Mouse (Mus musculus) kidney, adult 2 months (tissue): ENCODE results near the gene Klhdc8b. TPM values are rescaled to one million over a fixed set of nuclear protein-coding genes. Genes with fewer than 3 reads are reported as not detected.

Experiments
- DNase-seq: peaks from one replicate; pipeline ENCODE4 v3.0.0; 2021
- H3K27ac ChIP-seq: fragments of 200-500 bp; 2 replicates; pipeline ENCODE4 v1.5.1; 2012; ENCODE audit warnings: low read depth, low read length, control low read depth, inconsistent platforms; ENCODE audit not compliant: insufficient read depth
- H3K27me3 ChIP-seq: fragments of 200-500 bp; replicated peaks from 2 replicates; pipeline ENCODE4 v1.6.1; 2012; ENCODE audit warnings: mild to moderate bottlenecking, moderate library complexity, low read length, inconsistent platforms; ENCODE audit not compliant: control insufficient read depth, insufficient read depth
- H3K36me3 ChIP-seq: fragments of 200-500 bp; 2 replicates; pipeline ENCODE4 v1.6.1; 2012; ENCODE audit warnings: mild to moderate bottlenecking, moderate library complexity, low read length, inconsistent platforms; ENCODE audit not compliant: control insufficient read depth, insufficient read depth
- H3K4me1 ChIP-seq: fragments of 200-500 bp; 2 replicates; pipeline ENCODE4 v1.6.1; 2011; ENCODE audit warnings: low read length; ENCODE audit not compliant: control insufficient read depth, insufficient read depth
- H3K4me3 ChIP-seq: fragments of 200-500 bp; 2 replicates; pipeline ENCODE4 v1.5.1; 2011; ENCODE audit warnings: mild to moderate bottlenecking, low read depth, low read length, control low read depth; ENCODE audit not compliant: insufficient read depth
- CTCF ChIP-seq: fragments of 200-500 bp; conservative IDR thresholded peaks from 2 replicates; pipeline ENCODE4 v1.5.1; 2011; ENCODE audit warnings: low read depth, mild to moderate bottlenecking, control low read depth, low read length, moderate library complexity, mixed read lengths; ENCODE audit not compliant: insufficient read depth, insufficient read length
- POLR2A ChIP-seq: fragments of 200-500 bp; IDR thresholded peaks from one replicate; pipeline ENCODE4 v1.6.1; 2011; ENCODE audit warnings: low read depth, low read length, control low read depth
- WGBS: fragments of 180-500 bp; shearing (Covaris S2); methylation state at CpG from one replicate; pipeline ENCODE4 v1.1.7; 2018; 5-methylcytosine and 5-hydroxymethylcytosine counted together
- polyA plus RNA-seq: library from polyadenylated mRNA; depleted of rRNA; stranded (reverse); fragments of >200 nt; gene quantifications from 2 replicates; pipeline ENCODE4 v1.2.3, GENCODE M21; 2012

The Klhdc8b gene
- polyA plus RNA-seq, 1 experiment: 35.0 TPM

DNA sequence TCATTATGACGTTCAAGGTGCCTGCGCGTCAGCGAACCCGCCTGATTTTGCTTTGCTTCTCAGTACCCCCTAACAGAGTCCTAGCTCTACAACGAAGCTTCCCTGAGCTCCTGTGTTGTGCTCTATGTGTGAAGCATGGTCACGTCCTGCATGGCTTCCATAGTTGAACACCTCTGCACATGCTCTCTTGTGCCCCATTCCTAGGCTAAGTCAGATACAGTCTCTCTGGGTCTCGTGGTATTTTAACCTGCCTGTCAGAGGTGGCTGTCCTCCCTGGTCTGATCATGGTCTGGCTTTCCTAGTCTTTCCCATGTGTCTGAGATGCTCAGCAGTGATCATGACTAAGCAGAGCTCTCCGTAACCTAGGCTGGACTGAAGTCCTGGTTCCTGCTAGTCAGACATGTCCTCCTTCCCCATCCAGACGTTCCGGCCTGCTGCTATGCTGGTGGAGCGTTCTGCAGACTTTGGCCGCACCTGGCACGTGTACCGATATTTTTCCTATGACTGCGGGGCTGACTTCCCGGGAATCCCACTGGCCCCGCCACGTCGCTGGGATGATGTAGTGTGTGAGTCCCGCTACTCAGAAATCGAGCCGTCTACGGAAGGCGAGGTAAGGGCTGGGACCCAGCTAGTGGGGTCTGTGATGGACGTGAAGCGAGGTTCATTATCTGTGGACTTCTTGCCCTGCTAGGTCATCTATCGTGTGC, 19.6 kb upstream of the Klhdc8b start:
- 0 out of 2 replicates have a peak, but pooled peaks cover 6% of the 10 kb centered on the region for H3K4me1 ChIP-seq
- H3K27me3 ChIP-seq: no peaks in the 10 kb centered on the region
- 87% methylated on average over 28 of the region's 28 CpGs for WGBS
- H3K36me3 ChIP-seq: no peaks in the 10 kb centered on the region
- no peak for DNase-seq
- H3K4me3 ChIP-seq: peak overlapping the region; percentile 69; the same call in 1 of the 2 replicates
- TF ChIP-seq CTCF (no peak), POLR2A (no peak)
- H3K27ac ChIP-seq: no peak overlapping the region

DNA sequence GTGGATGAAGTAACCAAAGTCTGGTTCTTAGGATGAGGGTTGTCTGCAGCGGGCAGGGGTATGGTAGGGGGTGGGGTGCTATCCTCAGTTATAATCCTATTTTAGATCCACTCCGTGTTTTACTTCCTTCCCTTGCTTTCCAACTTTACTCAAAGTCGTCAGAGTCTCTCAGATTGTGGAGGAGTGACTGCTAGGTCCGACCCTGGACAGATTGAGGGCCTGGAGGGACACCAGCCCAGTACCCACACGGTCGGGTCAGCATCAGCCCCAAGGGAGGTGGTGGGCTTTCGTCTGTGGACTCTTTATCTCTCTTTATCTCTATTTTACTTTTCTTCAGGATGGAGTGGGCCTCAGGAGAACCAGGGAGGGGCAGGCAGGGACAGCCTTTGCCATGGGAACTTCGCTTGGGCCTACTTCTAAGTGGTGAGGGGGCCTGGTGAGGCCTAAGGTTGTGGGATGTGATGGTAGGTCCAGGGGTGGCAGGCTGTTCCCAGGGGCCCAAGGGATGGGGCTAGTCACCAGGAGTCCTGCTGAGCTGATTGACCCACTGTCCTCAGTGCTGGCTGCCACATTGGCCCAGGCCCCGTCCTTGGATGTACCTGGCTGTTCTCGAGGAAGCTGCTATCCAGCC, 18.5 kb upstream of the Klhdc8b start, which contains the start of gene Lamb2:
Gene Lamb2 (plus strand): TSS at position 16 of the 631 bp plus-strand sequence.
- WGBS: 15% methylated on average over 10 of the region's 10 CpGs
- no peaks in the 10 kb centered on the region for H3K36me3 ChIP-seq
- peak; percentile 83 for DNase-seq
- peak within 1 kb of the TSS; percentile 69 for H3K4me3 ChIP-seq
- H3K4me1 ChIP-seq: 0 out of 2 replicates have a peak, but pooled peaks cover 6% of the 10 kb centered on the region
- peak within 1 kb of the TSS; percentile 74 for H3K27ac ChIP-seq
- TF ChIP-seq CTCF (no peak), POLR2A (peak; percentile 49)
- H3K27me3 ChIP-seq: no peaks in the 10 kb centered on the region

DNA sequence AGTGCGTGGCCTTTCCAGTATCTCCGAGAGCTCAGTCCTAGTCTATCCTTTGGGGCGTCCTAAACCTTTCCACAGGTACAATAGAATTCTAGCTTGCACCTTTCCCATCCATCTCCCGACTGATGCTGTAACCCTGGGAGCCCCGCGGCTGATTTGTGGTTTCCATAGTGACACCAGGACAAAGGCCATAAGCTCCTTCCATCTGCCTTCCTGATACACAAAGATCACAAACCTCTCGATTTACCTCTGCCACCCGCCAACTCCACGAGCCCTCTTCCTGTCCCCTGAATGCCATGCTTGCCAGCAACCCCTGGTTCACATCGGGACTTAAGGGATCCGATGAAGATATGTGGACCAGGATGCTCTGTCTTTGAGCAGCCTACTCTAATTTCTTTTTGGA, 17.9 kb upstream of the Klhdc8b start:
- Histone ChIP-seq H3K27me3 (no peaks in the 10 kb centered on the region), H3K4me3 (peak overlapping the region; percentile 49), H3K4me1 (0 out of 2 replicates have a peak, but pooled peaks cover 6% of the 10 kb centered on the region), H3K36me3 (no peaks in the 10 kb centered on the region), H3K27ac (peak overlapping the region; percentile 52)
- DNase-seq: no peak
- WGBS: 25% methylated on average over 11 of the region's 11 CpGs
- TF ChIP-seq POLR2A (no peak), CTCF (no peak)

DNA sequence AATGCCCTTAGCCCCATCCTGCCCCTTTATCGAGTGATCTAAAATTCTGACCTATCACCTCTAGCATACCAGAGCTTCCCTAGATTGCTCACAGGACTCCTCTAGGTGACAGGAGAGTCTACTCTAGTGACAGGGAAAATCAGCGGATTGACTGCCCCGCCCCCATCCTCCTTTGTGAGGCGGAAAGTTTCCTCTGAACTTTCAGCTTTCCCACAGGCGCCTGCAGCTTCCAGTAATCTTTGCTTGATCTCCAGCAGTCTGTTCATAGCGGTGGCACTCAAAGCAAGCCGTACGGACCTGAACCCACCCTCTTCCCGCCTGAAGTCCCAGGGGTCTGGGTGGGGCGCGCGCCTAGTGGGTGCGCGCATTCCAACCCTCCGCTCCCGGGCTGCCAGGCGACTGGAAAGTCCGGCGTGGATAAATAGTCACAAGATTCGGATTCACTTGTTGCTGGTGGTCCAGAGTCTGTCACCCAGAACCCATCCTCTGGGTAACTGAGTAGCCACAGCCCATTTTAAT, 17.3 kb upstream of the Klhdc8b start:
- TF ChIP-seq POLR2A (no peak), CTCF (no peak)
- peak; percentile 91 for DNase-seq
- Histone ChIP-seq H3K4me3 (peak overlapping the region; percentile 49), H3K27me3 (no peaks in the 10 kb centered on the region), H3K27ac (peak overlapping the region; percentile 52), H3K36me3 (no peaks in the 10 kb centered on the region), H3K4me1 (0 out of 2 replicates have a peak, but pooled peaks cover 6% of the 10 kb centered on the region)
- under 1% methylated on average over 20 of the region's 20 CpGs for WGBS

DNA sequence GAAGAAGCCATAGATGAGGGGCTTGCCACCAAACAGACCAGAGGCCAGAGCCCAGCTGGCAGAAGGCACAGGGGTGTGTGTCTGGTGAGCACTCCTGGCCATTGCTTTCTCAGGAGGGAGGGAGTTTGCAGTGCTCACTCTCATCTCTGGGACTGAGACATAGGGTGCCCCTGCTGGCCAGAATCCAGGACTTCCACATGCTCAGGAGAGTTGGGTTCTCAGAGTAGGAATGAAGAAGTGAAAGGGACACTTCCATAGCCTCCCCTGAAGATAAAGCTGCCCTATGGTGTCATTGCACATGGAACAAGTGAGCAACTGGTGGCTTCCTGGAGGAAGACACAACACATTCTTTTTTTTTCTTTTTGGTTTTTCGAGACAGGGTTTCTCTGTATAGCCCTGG, 13.1 kb upstream of the Klhdc8b start:
- whole genome bisulfite sequencing: 47% methylated on average over 1 of the region's 1 CpGs
- TF ChIP-seq CTCF: no peak
- no peak for TF ChIP-seq POLR2A
- no peak overlapping the region for H3K4me3 ChIP-seq
- no peak overlapping the region for H3K27ac ChIP-seq
- H3K27me3 ChIP-seq: no peaks in the 10 kb centered on the region
- no peaks in the 10 kb centered on the region for H3K36me3 ChIP-seq
- no peak for DNase-seq
- 0 out of 2 replicates have a peak, but pooled peaks cover 6% of the 10 kb centered on the region for H3K4me1 ChIP-seq

DNA sequence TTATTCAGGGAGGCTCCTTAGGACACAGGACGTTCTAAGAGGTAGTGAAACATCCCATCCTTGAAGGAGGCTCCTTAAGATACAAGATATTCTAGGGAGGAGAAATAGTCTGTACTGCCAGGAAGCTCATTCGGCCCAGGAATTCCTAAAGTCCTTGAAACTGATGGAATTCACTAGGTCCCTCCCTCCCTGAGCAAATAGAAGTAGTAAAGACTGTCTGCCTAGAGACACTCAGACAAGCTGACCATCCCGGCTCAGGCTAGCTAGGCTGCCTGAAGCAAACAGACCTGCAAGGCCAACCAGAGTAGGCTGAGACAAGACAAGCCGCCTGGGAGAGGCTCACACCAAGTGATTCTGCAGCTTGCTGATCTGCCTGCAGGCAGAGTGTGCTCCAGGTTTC, 8.5 kb upstream of the Klhdc8b start:
- 51% methylated on average over 4 of the region's 4 CpGs for WGBS
- Histone ChIP-seq H3K36me3 (no peaks in the 10 kb centered on the region), H3K4me3 (no peak overlapping the region), H3K27ac (no peak overlapping the region), H3K4me1 (no peaks in the 10 kb centered on the region), H3K27me3 (no peaks in the 10 kb centered on the region)
- DNase-seq: no peak
- TF ChIP-seq CTCF: no peak
- TF ChIP-seq POLR2A: no peak

DNA sequence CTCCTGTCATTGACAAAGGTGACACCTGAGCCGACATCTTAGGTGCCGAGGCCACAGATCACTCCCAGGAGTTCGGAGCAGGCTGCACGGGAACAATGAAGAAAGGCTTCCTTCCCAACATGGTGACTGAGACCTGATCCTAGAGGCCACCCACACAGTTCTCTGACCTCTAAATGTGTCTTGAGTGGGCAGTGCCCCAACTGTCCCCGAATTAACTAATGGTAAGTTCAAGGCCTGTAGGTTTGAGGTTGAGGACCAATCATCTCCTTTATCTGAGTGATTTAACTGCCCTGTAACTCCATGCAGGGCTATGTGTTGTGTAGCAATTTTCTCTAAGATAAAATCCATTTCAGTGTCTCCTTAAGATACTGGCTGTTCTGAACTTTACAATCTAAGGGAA, 8.0 kb upstream of the Klhdc8b start:
- TF ChIP-seq POLR2A (no peak), CTCF (no peak)
- 43% methylated on average over 5 of the region's 5 CpGs for WGBS
- Histone ChIP-seq H3K4me1 (no peaks in the 10 kb centered on the region), H3K4me3 (no peak overlapping the region), H3K27me3 (no peaks in the 10 kb centered on the region), H3K27ac (no peak overlapping the region), H3K36me3 (no peaks in the 10 kb centered on the region)
- no peak for DNase-seq
